Mouse (Mus musculus): ENCODE measurements around the gene Pfn3.

GRCm38 (mm10) chr13:55446483-55447105, 31.6 kb upstream of the Pfn3 start:
- TF ChIP-seq JUND (conservative IDR thresholded peaks at IDR 0.05; ENCODE audit: low read depth, low read length) (no peak), ZKSCAN1 (IDR thresholded peaks at IDR 0.05; ENCODE audit: borderline replicate concordance, low read depth, low read length) (no peak), POLR2A (IDR thresholded peaks at IDR 0.05; ENCODE audit: low read depth, low read length) (no peak), MAZ (IDR thresholded peaks at IDR 0.05; ENCODE audit: low read depth, low read length) (no peak), EP300 (IDR thresholded peaks at IDR 0.05; ENCODE audit: low read length) (no peak), ZMIZ1 (IDR thresholded peaks at IDR 0.05; ENCODE audit: low read depth, low read length) (no peak), TCF12 (IDR thresholded peaks at IDR 0.05; ENCODE audit: low read depth, low read length) (no peak), USF1 (IDR thresholded peaks at IDR 0.05; ENCODE audit: low read depth, low read length) (no peak), CTCF (conservative IDR thresholded peaks at IDR 0.05 in 1 of 2, IDR thresholded peaks at IDR 0.05 in 1 of 2; ENCODE audit: low read depth in 2 of 2, low read length in 2 of 2) (no peak), KAT2A (IDR thresholded peaks at IDR 0.05; ENCODE audit: insufficient replicate concordance, low read length) (no peak)

Measured in CH12.LX (cell line).